Mouse (Mus musculus) liver, embryonic 12.5 days (tissue): ENCODE measurements around the gene Phyhd1. TPM values are rescaled to one million over a fixed set of nuclear protein-coding genes. Genes with fewer than 3 reads are reported as not detected.

Experiments used
- ATAC-seq: fragments of 200-750 bp; cut with Nextera tagmentation; 2 replicates; pipeline ENCODE4 v1.8.0; 2017; ENCODE audit warnings: moderate number of reproducible peaks, mild to moderate bottlenecking, moderate library complexity
- H3K27ac ChIP-seq: fragments of 300-500 bp; sonication (generic); 2 replicates; pipeline ENCODE4 v1.5.1; 2016; ENCODE audit warnings: mild to moderate bottlenecking
- H3K27me3 ChIP-seq: fragments of 300-500 bp; sonication (generic); replicated peaks from 2 replicates; pipeline ENCODE4 v1.6.1; 2016; ENCODE audit warnings: mild to moderate bottlenecking, moderate library complexity
- H3K36me3 ChIP-seq: fragments of 300-500 bp; sonication (generic); 2 replicates; pipeline ENCODE4 v1.6.1; 2016; ENCODE audit warnings: mild to moderate bottlenecking, moderate library complexity
- H3K4me1 ChIP-seq: fragments of 300-500 bp; sonication (generic); 2 replicates; pipeline ENCODE4 v1.6.1; 2016
- H3K4me2 ChIP-seq: fragments of 300-500 bp; sonication (generic); 2 replicates; pipeline ENCODE4 v1.6.1; 2016; ENCODE audit warnings: mild to moderate bottlenecking, moderate library complexity
- H3K4me3 ChIP-seq: fragments of 300-500 bp; sonication (generic); 2 replicates; pipeline ENCODE4 v1.5.1; 2016; ENCODE audit warnings: mild to moderate bottlenecking, moderate library complexity
- H3K9ac ChIP-seq: fragments of 300-500 bp; sonication (generic); 2 replicates; pipeline ENCODE4 v1.6.1; 2016; ENCODE audit warnings: mild to moderate bottlenecking, moderate library complexity
- H3K9me3 ChIP-seq: fragments of 300-500 bp; sonication (generic); replicated peaks from 2 replicates; pipeline ENCODE4 v1.6.1; 2016; ENCODE audit warnings: mild to moderate bottlenecking, moderate library complexity
- WGBS: fragments of 180-500 bp; shearing (Covaris S2); methylation state at CpG from one replicate; pipeline ENCODE4 v1.1.7; 2016; ENCODE audit not compliant: insufficient replicate concordance; 5-methylcytosine and 5-hydroxymethylcytosine counted together
- polyA plus RNA-seq: library from polyadenylated mRNA; unstranded; fragments of >200 nt; fragmentation: Nextera tagmentation; extraction: Ambion mirVana; gene quantifications from 2 replicates; pipeline ENCODE4 v1.2.1, GENCODE M21; 2016

The Phyhd1 gene
- 6.9 and 7.4 TPM in 2 replicates for polyA plus RNA-seq

DNA sequence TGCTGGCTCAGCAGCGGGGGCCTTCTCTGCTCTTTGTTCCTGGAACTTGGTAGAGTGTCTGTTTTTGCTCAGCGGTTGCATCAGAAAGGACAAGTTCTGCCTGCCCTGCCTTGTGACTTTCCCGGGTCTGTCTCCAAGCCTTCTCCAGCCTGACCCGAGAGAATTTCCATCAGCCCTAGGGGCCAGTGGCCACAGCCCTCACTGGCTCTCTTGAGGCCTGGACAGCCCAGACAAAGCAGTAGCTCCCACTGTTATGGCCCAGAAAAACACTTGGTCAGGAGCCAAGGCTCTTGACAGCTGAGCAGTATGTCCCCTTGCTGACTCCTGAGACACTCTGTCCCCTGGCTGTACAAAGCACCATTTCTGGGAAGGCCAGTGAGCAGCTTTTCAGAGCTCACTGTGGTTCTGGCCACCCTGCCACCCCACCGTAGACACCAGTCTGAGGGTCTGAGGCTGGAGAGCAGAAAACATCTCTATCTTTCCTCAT lies at the start of gene Phyhd1:
Phyhd1 (plus strand) TSS at position 437 of the 487 bp plus-strand sequence.
- H3K9ac ChIP-seq: peak within 1 kb of the TSS; percentile 29
- H3K4me2 ChIP-seq: peak within 1 kb of the TSS; percentile 40
- ATAC-seq: no peak
- WGBS: 55% methylated on average over 5 of the region's 5 CpGs
- H3K4me3 ChIP-seq: peak within 1 kb of the TSS; percentile 25
- H3K27me3 ChIP-seq: no peaks in the 10 kb centered on the region
- H3K4me1 ChIP-seq: peaks cover 34% of the 10 kb centered on the region
- H3K9me3 ChIP-seq: no peaks in the 10 kb centered on the region
- peaks cover 44% of the 10 kb centered on the region for H3K36me3 ChIP-seq
- peak within 1 kb of the TSS; percentile 72 for H3K27ac ChIP-seq

DNA sequence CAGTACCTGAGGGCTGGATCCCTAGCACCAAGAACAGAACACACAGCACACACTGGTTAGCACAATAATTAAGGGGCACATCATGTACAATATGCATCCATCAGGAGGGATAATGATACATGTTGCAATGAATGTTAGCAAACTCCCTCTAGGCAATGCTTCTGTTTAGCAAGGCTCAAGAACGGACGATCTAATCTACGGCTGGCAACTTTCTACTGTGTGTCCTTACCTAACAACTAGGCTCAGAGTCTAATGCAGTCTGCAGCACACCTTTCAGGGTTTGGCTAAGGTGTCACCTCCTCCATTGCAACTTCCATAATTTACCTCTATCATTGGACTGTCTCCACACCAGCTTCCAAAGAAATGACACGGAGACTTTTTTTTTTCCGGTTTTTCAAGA lies 49.7 kb upstream of the Phyhd1 start:
- Histone ChIP-seq H3K9ac (no peak overlapping the region), H3K36me3 (no peaks in the 10 kb centered on the region), H3K27ac (no peak overlapping the region), H3K4me3 (no peak overlapping the region), H3K9me3 (no peaks in the 10 kb centered on the region), H3K27me3 (no peaks in the 10 kb centered on the region; the same call in 1 of the 2 replicates), H3K4me2 (no peak overlapping the region), H3K4me1 (peaks cover 5% of the 10 kb centered on the region; the same call in 1 of the 2 replicates)
- ATAC-seq: no peak
- 87% methylated on average over 5 of the region's 5 CpGs for WGBS

DNA sequence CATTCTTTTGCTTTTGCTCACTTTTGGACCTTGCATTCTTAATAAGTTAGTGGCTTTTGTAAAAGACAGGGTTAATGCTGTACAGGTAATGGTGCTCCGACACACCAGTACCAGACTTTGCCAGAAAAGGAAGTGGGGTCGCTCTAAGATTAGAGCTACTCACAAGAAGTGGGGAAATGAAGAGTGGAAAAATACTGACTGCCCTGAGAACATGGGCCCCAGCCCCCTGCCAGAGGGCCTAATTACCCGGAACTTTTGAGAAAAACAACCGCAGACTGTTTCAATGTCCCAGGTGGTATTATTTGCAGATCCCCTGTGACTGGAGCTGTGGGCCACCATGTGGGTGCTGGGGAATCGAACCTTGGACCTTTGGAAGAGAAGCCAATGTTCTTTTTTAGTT lies 30.4 kb upstream of the Phyhd1 start:
- no peak overlapping the region for H3K27ac ChIP-seq
- H3K27me3 ChIP-seq: no peaks in the 10 kb centered on the region
- 52% methylated on average over 5 of the region's 5 CpGs for WGBS
- H3K9ac ChIP-seq: no peak overlapping the region
- H3K36me3 ChIP-seq: peaks cover 8% of the 10 kb centered on the region
- H3K4me1 ChIP-seq: peaks cover 38% of the 10 kb centered on the region
- ATAC-seq: no peak
- H3K4me2 ChIP-seq: peak overlapping the region; percentile 94; the same call in 1 of the 2 replicates
- H3K9me3 ChIP-seq: peaks cover 28% of the 10 kb centered on the region
- H3K4me3 ChIP-seq: no peak overlapping the region

DNA sequence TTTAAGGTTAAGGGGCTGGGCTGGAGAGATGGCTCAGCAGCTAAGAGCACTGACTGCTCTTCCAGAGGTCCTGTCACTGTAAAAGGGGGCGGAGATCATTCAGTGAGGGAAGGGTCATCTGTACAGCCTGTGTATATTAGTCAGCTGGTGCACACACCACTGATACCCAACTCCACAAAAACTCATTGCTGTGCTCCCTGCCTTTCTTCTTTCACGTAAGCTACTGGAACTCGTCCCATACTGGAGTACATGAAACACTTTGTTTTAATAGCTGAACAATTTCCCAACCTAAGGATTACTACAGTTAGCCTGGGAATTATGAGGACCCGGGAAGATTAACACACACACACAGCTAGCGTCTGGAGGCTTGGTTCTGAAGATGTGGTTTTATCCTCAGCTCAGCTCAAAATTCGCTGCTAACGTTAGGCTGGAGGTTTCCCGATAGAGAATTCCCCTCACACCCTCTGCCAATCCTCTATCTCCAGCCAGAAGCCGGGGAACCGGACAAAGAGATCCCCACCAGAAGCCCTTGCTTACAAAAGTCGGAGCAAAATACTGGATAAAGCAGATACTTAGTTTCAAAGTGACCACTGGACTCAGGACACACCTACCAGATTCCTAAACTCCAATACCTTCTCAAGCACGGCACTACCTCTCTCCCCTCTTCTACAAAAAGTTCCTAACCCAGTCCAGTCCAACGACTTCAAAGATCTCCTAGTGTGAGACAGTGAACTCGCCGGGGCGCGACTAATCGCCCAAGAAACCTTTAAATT lies 29.4 kb upstream of the Phyhd1 start:
- peaks cover 18% of the 10 kb centered on the region for H3K36me3 ChIP-seq
- 5% methylated on average over 18 of the region's 18 CpGs for WGBS

DNA sequence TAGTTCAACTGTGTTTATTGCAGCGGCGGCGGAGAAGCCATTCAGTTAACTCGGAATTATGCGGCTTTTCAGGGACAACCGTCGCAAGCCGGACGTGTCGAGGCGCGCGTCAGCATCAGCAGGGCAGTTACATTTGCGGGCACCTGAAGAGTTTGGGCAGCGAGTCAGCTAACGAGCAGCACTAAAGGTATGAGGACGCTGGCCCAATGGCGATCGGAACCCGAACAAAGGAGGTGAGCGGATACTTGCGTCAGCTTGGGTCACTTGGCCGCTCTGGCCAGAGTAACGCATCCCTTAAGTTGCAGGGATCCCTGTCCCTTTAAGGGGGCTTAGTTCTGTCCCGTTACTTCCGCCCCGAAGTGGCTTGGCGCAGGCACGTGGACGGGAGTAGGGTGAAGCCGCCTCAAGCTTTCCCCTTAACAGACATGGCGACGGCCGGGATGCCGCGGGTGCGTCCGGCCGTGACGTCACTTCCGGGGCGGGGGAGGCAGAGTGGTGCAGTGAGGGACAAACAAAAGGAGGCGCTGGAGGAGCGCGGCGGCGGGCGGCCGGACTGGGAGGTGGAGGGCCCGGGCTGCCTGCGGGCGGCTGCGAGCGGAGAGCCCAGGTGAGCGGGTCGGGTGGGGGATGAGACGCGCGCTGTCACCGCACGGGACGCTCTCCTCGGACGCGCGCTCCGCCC lies 28.7 kb upstream of the Phyhd1 start, which contains the start of gene Lrrc8a:
Lrrc8a (plus strand) TSS at position 517 of the 682 bp plus-strand sequence.
- Histone ChIP-seq H3K4me2 (peak within 1 kb of the TSS; percentile 94), H3K27ac (peak within 1 kb of the TSS; percentile 91), H3K27me3 (no peaks in the 10 kb centered on the region), H3K36me3 (peaks cover 25% of the 10 kb centered on the region), H3K4me3 (peak within 1 kb of the TSS; percentile 94), H3K9ac (peak within 1 kb of the TSS; percentile 97), H3K9me3 (peaks cover 12% of the 10 kb centered on the region), H3K4me1 (peaks cover 50% of the 10 kb centered on the region)
- WGBS: 1% methylated on average over 66 of the region's 67 CpGs
- ATAC-seq: peak; percentile 95

More for the DNA sequence above, 29.4 kb upstream of the Phyhd1 start:
- Histone ChIP-seq H3K27ac (peak overlapping the region; percentile 91), H3K9ac (peak overlapping the region; percentile 97), H3K4me3 (peak overlapping the region; percentile 94), H3K4me2 (peak overlapping the region; percentile 94), H3K27me3 (no peaks in the 10 kb centered on the region), H3K9me3 (peaks cover 18% of the 10 kb centered on the region), H3K4me1 (peaks cover 47% of the 10 kb centered on the region)
- ATAC-seq: no peak

DNA sequence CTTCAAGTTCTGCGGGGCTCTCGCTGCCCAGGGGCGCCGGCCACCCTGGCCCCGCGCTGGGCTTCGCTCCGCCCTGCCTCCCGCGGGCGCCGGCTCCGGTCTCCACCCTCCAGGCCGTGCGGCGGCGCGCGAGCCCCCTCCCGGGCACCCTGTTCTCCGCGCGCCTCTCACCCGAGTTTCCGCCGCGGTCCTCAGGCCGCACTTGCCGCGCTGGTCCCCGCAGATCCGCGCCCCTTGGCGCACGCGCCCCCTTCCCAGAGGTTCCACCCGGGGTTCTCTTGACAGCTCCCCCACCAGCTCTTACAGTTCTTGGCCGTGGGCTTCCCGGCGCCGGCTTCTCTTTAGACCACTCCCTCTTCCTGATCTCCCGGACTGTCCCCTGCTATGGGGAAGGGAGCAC lies 28.1 kb upstream of the Phyhd1 start:
- peaks cover 6% of the 10 kb centered on the region; the same call in 1 of the 2 replicates for H3K9me3 ChIP-seq
- ATAC-seq: peak; percentile 86
- under 1% methylated on average over 39 of the region's 42 CpGs for WGBS
- peak overlapping the region; percentile 94 for H3K4me2 ChIP-seq
- H3K9ac ChIP-seq: peak overlapping the region; percentile 97
- H3K4me3 ChIP-seq: peak overlapping the region; percentile 94
- H3K27me3 ChIP-seq: no peaks in the 10 kb centered on the region
- H3K27ac ChIP-seq: peak overlapping the region; percentile 91
- peaks cover 30% of the 10 kb centered on the region for H3K36me3 ChIP-seq
- H3K4me1 ChIP-seq: peaks cover 55% of the 10 kb centered on the region

DNA sequence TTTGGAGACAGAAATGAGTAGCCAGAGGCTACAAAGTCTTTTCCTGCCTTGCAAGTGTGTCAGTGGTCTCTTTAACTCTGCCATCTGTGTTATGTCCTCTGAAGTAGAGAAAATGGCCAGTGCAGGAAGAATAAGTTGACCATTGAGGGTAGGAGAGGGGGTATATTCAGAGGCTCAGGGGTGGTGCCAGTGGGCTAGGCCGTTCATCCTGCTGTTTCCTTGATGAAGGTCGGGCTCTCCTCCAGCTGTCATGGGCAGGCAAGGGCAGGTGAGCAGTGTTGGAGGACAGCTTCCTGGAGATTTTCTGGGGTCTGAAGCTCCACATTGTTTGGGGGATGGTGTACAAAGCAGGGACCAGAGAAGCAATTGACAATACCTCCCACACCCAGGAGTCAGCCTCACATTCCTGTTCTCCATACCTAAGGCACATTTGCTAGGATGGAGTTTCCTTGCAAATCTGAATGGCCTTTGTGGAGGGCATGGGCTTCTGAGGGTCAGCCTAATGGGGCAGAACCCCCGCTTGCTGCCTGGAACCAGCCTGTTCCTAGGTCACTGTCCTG lies 27.0 kb upstream of the Phyhd1 start:
- Histone ChIP-seq H3K9me3 (no peaks in the 10 kb centered on the region), H3K36me3 (peaks cover 41% of the 10 kb centered on the region), H3K4me1 (peaks cover 56% of the 10 kb centered on the region), H3K9ac (peak overlapping the region; percentile 97), H3K27ac (peak overlapping the region; percentile 91), H3K4me2 (peak overlapping the region; percentile 94), H3K4me3 (peak overlapping the region; percentile 94), H3K27me3 (no peaks in the 10 kb centered on the region)
- ATAC-seq: no peak
- WGBS: 59% methylated on average over 3 of the region's 3 CpGs

DNA sequence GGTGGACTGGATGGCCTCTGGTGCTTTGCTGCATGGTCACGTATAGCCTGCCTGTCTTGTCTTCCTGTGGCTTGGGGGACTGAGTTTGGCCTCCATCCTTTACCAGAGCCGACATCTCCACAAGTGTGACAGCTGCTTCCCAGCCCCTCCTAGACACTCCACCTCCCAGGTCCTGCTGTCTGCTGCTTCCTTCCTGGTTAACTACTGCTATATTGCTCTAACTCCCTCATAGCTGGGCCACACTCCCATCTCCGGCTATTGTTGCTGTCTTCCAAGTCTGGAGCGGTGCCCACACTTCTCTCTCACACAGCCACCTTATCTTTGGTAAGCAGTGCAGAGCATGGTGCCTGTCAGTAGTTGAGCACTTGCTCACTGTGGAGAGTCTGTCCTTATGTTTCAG lies 26.2 kb upstream of the Phyhd1 start:
- no peaks in the 10 kb centered on the region for H3K27me3 ChIP-seq
- H3K4me1 ChIP-seq: peaks cover 61% of the 10 kb centered on the region
- peak overlapping the region; percentile 94 for H3K4me2 ChIP-seq
- peak overlapping the region; percentile 94; the same call in 1 of the 2 replicates for H3K4me3 ChIP-seq
- 49% methylated on average over 4 of the region's 4 CpGs for WGBS
- peaks cover 49% of the 10 kb centered on the region for H3K36me3 ChIP-seq
- ATAC-seq: peak; percentile 11; the same call in 1 of the 2 replicates
- no peaks in the 10 kb centered on the region for H3K9me3 ChIP-seq
- H3K27ac ChIP-seq: peak overlapping the region; percentile 91
- peak overlapping the region; percentile 97 for H3K9ac ChIP-seq

DNA sequence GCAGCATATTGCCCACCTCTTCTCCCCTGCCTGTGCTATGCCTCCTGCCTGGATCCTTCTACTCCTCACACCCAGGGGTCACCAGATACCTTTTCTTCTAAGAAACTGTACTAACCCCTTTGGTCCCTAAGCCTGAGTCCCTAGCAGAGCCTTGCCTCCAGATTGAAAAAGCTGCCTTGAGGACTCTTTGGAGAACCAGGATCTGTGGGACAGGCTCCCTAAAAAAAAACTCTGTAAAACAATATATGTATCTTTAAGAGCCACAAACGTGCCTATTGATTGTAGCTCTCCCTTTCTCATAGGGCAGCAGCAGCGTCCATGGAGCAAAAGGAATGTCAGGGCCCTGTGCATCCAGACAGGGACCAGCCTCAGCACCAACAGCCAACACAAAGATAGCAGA lies 25.7 kb upstream of the Phyhd1 start, which contains the start of gene Gm28035:
Gm28035 (plus strand) TSS at position 301 of the 400 bp plus-strand sequence.
- ATAC-seq: no peak
- peaks cover 66% of the 10 kb centered on the region for H3K4me1 ChIP-seq

DNA sequence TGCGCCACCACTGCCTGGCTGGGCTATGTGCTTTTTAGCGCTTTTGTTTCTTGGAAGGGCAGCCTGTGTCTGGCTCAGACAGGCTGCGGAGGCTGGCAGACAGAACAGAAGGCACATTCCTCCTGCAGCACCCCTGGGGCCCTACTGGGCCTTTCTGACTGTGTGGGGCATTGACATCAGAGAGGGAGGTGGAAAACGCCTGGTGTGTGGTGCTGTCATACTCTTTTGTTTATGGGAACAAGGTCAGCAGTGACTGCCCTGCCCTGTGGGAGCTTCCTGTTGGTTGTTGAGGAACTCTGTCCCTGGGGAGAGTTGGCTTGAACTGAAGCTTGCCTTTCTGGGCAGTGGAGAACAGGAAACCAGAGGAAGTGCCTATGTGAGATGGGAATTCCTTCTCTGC lies 23.5 kb upstream of the Phyhd1 start:
- no peak overlapping the region for H3K4me2 ChIP-seq
- H3K27ac ChIP-seq: peak overlapping the region; percentile 41; the same call in 1 of the 2 replicates
- no peak for ATAC-seq
- no peak overlapping the region for H3K9ac ChIP-seq
- 59% methylated on average over 4 of the region's 4 CpGs for WGBS
- peaks cover 61% of the 10 kb centered on the region for H3K4me1 ChIP-seq
- no peaks in the 10 kb centered on the region for H3K27me3 ChIP-seq
- no peak overlapping the region for H3K4me3 ChIP-seq
- no peaks in the 10 kb centered on the region for H3K9me3 ChIP-seq
- peaks cover 70% of the 10 kb centered on the region for H3K36me3 ChIP-seq

More for the DNA sequence above, 25.7 kb upstream of the Phyhd1 start, which contains the start of gene Gm28035:
- Histone ChIP-seq H3K9ac (peak within 1 kb of the TSS; percentile 97), H3K36me3 (peaks cover 54% of the 10 kb centered on the region), H3K27me3 (no peaks in the 10 kb centered on the region), H3K9me3 (no peaks in the 10 kb centered on the region), H3K4me3 (peak within 1 kb of the TSS; percentile 94; the same call in 1 of the 2 replicates), H3K27ac (peak within 1 kb of the TSS; percentile 91), H3K4me2 (peak within 1 kb of the TSS; percentile 94)
- 71% methylated on average over 2 of the region's 2 CpGs for WGBS

DNA sequence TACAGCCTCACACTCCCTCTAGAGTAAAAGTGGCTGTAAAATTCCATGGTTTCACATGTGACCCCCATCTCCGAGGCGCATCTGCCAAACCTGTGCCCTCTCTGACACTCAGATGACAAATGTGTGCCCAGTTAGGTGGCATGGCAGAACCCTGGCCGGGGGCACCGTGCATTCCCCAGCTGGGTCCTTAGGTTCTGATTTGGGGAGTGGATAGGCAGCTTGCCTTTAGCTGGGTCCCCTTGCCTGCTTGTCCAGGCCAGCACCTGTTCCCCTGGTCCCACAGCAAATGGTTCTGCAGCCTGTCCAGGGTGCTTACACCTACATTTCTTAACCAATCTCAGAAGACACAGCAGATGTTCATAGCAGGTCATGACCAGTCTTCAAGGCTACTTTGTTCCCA lies 22.6 kb upstream of the Phyhd1 start:
- H3K36me3 ChIP-seq: peaks cover 79% of the 10 kb centered on the region
- H3K4me1 ChIP-seq: peaks cover 57% of the 10 kb centered on the region
- WGBS: 87% methylated on average over 4 of the region's 4 CpGs
- no peak overlapping the region for H3K4me3 ChIP-seq
- H3K4me2 ChIP-seq: no peak overlapping the region
- ATAC-seq: no peak
- 0 out of 2 replicates have a peak overlapping the region, but pooled peaks have one; percentile 41 for H3K27ac ChIP-seq
- no peaks in the 10 kb centered on the region for H3K9me3 ChIP-seq
- no peak overlapping the region for H3K9ac ChIP-seq
- no peaks in the 10 kb centered on the region for H3K27me3 ChIP-seq
